Mouse (Mus musculus): ENCODE measurements around the gene Iqcf1. TPM values are rescaled to one million over a fixed set of nuclear protein-coding genes. Genes with fewer than 3 reads are reported as not detected.

The Iqcf1 gene
- polyA plus RNA-seq, 1 experiment from 2014 or later: not detected

DNA sequence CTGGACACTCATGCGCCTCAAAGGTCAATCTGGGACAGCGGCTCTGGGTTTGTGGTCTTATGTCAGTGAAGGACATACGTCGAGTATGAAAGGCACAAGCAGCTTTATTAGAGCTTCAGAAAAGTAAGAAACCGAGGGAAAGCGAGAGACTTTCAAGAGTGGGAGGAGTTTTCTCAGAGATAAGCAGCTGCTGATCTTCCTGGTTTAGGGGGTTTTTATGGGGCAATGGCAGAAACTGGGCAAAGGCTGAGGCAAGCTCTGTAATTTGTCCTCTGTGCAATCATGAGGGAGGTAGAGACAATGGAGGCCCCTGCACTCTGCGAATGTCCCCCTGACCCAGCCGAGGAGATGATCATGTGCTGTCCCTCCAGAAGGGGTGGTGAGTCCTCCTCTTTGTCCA is 20.1 kb downstream of the Iqcf1 start:
- no peaks in the 10 kb centered on the region for H3K9me3 ChIP-seq (ENCODE audit: control insufficient read depth, low read length)
- H3K4me2 ChIP-seq (replicated peaks): no peak overlapping the region
- no peak overlapping the region for H3K27ac ChIP-seq
- H3K27me3 ChIP-seq (ENCODE audit: control insufficient read depth, insufficient read depth, low read length): no peaks in the 10 kb centered on the region
- 88% methylated on average over 8 of the region's 8 CpGs for WGBS
- H3K4me1 ChIP-seq (replicated peaks; ENCODE audit: control insufficient read depth, insufficient read depth, low read length): no peaks in the 10 kb centered on the region
- ATAC-seq (ENCODE audit: low FRiP score): no peak
- no peak for DNase-seq (ENCODE audit: low spot score)
- no peak overlapping the region for H3K9ac ChIP-seq
- no peak overlapping the region for H3K4me3 ChIP-seq (replicated peaks; ENCODE audit: low read length)
- no peaks in the 10 kb centered on the region for H3K36me3 ChIP-seq (replicated peaks; ENCODE audit: control insufficient read depth, insufficient read depth)

DNA sequence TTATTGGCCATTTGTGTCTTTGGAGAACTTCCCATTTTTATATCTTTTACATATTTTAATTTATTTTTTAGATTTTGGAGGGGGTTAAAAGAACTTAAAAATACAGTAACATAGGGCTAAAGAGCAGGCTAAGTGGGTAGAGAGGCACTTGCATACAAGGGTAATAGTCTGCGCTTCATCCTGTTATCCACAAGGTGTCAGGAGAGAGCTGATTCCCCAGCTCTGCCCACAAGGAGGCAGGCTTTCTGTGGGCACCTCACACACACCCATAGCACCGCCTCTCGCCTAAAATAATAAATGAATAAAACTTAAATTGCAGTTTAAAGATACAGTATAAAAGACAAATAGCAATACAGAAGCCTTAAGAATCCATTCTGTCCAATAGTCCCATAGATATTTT is 32.1 kb downstream of the Iqcf1 start:
- no peaks in the 10 kb centered on the region for H3K4me1 ChIP-seq (replicated peaks; ENCODE audit: control insufficient read depth, insufficient read depth, low read length)
- no peak overlapping the region for H3K4me3 ChIP-seq (replicated peaks; ENCODE audit: low read length)
- no peaks in the 10 kb centered on the region for H3K9me3 ChIP-seq (ENCODE audit: control insufficient read depth, low read length)
- ATAC-seq (ENCODE audit: low FRiP score): no peak
- WGBS: 29% methylated on average over 3 of the region's 3 CpGs
- DNase-seq (ENCODE audit: low spot score): peak; percentile 48
- H3K4me2 ChIP-seq (replicated peaks): no peak overlapping the region
- H3K36me3 ChIP-seq (replicated peaks; ENCODE audit: control insufficient read depth, insufficient read depth): no peaks in the 10 kb centered on the region
- H3K27ac ChIP-seq: no peak overlapping the region
- no peaks in the 10 kb centered on the region for H3K27me3 ChIP-seq (ENCODE audit: control insufficient read depth, insufficient read depth, low read length)
- H3K9ac ChIP-seq: no peak overlapping the region

DNA sequence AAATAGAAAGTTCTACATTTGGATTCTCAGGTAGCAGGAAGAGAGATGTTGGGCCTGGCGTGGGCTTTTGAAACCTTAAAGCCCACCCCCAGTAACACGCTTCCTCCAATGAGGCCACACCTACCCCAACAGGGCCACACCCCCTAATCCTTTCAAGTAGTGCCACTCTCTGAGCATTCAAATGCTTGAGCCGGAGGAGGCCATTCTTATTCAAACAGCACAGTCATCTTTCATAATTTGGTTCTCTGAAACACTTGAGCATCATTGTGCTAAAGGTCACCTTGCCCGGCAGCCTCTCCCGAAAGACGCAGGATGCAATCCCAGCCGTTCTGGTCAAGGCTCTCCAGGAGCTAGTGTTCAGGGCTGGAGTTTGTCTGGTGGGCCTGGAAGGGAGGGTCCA is 34.5 kb downstream of the Iqcf1 start:
- WGBS: 91% methylated on average over 7 of the region's 7 CpGs

DNA sequence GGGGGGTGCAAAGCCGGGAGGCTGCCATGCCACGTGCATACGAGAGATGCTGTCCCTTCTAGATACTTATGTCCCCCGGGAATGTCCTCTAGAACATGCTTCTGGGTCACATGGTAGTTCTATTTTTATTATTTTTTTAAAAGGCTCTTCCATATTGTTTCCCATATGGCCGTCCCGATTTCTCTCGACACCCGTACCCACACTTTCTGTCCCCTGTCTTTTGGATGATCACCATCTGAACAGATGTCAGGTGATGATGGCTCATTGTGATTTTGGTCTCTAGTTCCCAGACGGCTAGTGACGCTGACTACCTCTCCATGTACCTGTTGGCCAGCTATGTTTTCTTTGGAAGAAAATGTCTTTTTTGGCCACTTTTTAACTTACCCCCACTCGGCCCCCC is 35.2 kb downstream of the Iqcf1 start:
- H3K27ac ChIP-seq: no peak overlapping the region
- H3K36me3 ChIP-seq (replicated peaks; ENCODE audit: control insufficient read depth, insufficient read depth): no peaks in the 10 kb centered on the region
- no peaks in the 10 kb centered on the region for H3K27me3 ChIP-seq (ENCODE audit: control insufficient read depth, insufficient read depth, low read length)
- DNase-seq (ENCODE audit: low spot score) (no peak), ATAC-seq (ENCODE audit: low FRiP score) (no peak)
- 92% methylated on average over 11 of the region's 11 CpGs for WGBS
- no peak overlapping the region for H3K4me2 ChIP-seq (replicated peaks)
- H3K4me3 ChIP-seq (replicated peaks; ENCODE audit: low read length): no peak overlapping the region
- no peak overlapping the region for H3K9ac ChIP-seq
- no peaks in the 10 kb centered on the region for H3K4me1 ChIP-seq (replicated peaks; ENCODE audit: control insufficient read depth, insufficient read depth, low read length)
- no peaks in the 10 kb centered on the region for H3K9me3 ChIP-seq (ENCODE audit: control insufficient read depth, low read length)

More for the DNA sequence above, 34.5 kb downstream of the Iqcf1 start:
- ATAC-seq (ENCODE audit: low FRiP score) (no peak), DNase-seq (ENCODE audit: low spot score) (no peak)
- Histone ChIP-seq H3K4me1 (replicated peaks; ENCODE audit: control insufficient read depth, insufficient read depth, low read length) (no peaks in the 10 kb centered on the region), H3K4me2 (replicated peaks) (no peak overlapping the region), H3K36me3 (replicated peaks; ENCODE audit: control insufficient read depth, insufficient read depth) (no peaks in the 10 kb centered on the region), H3K4me3 (replicated peaks; ENCODE audit: low read length) (no peak overlapping the region), H3K9ac (no peak overlapping the region), H3K9me3 (ENCODE audit: control insufficient read depth, low read length) (no peaks in the 10 kb centered on the region), H3K27me3 (ENCODE audit: control insufficient read depth, insufficient read depth, low read length) (no peaks in the 10 kb centered on the region), H3K27ac (no peak overlapping the region)

Other genes starting within 250 kb of the Iqcf1 start
- 6.3 and 7.3 TPM in 2 replicates for gene Poc1a, start 218.9 kb upstream of the Iqcf1 start, polyA plus RNA-seq (2014; fragmentation: Nextera tagmentation; extraction: Ambion mirVana)
- 17.9 and 19.3 TPM in 2 replicates for gene Dusp7, start 131.3 kb upstream of the Iqcf1 start, polyA plus RNA-seq (2014; fragmentation: Nextera tagmentation; extraction: Ambion mirVana)
- gene Rpl29, start 70.5 kb upstream of the Iqcf1 start, polyA plus RNA-seq (2014; fragmentation: Nextera tagmentation; extraction: Ambion mirVana): 650 and 781 TPM in 2 replicates
- 22.4 and 23.5 TPM in 2 replicates for gene Acy1, start 61.6 kb upstream of the Iqcf1 start, polyA plus RNA-seq (2014; fragmentation: Nextera tagmentation; extraction: Ambion mirVana)
- 7.9 and 8.2 TPM in 2 replicates for gene Abhd14b, start 52.5 kb upstream of the Iqcf1 start, polyA plus RNA-seq (2014; fragmentation: Nextera tagmentation; extraction: Ambion mirVana)
- 57.7 and 69.8 TPM in 2 replicates for gene Abhd14a, start 52.3 kb upstream of the Iqcf1 start, polyA plus RNA-seq (2014; fragmentation: Nextera tagmentation; extraction: Ambion mirVana)
- 183 and 186 TPM in 2 replicates for gene Pcbp4, start 46.7 kb upstream of the Iqcf1 start, polyA plus RNA-seq (2014; fragmentation: Nextera tagmentation; extraction: Ambion mirVana)
- gene Gpr62, start 34.0 kb upstream of the Iqcf1 start, polyA plus RNA-seq (2014; fragmentation: Nextera tagmentation; extraction: Ambion mirVana): 0.87 and 1.0 TPM in 2 replicates
- gene Rrp9, start 24.0 kb upstream of the Iqcf1 start, polyA plus RNA-seq (2014; fragmentation: Nextera tagmentation; extraction: Ambion mirVana): 34.5 and 35.7 TPM in 2 replicates
- gene Parp3, start 23.0 kb upstream of the Iqcf1 start, polyA plus RNA-seq (2014; fragmentation: Nextera tagmentation; extraction: Ambion mirVana): 0.52 and 0.91 TPM in 2 replicates
- not detected in 2 replicates for gene Iqcf5, start 14.6 kb downstream of the Iqcf1 start, polyA plus RNA-seq (2014; fragmentation: Nextera tagmentation; extraction: Ambion mirVana)
- gene Iqcf3, start 61.7 kb downstream of the Iqcf1 start, polyA plus RNA-seq (2014; fragmentation: Nextera tagmentation; extraction: Ambion mirVana): not detected in 2 replicates
- not detected in 2 replicates for gene Iqcf4, start 71.0 kb downstream of the Iqcf1 start, polyA plus RNA-seq (2014; fragmentation: Nextera tagmentation; extraction: Ambion mirVana)
- gene Iqcf6, start 126.6 kb downstream of the Iqcf1 start, polyA plus RNA-seq (2014; fragmentation: Nextera tagmentation; extraction: Ambion mirVana): not detected in 2 replicates
- gene Grm2, start 156.1 kb downstream of the Iqcf1 start, polyA plus RNA-seq (2014; fragmentation: Nextera tagmentation; extraction: Ambion mirVana): 8.3 and 9.0 TPM in 2 replicates
- 65.7 and 77.9 TPM in 2 replicates for gene Tex264, start 186.0 kb downstream of the Iqcf1 start, polyA plus RNA-seq (2014; fragmentation: Nextera tagmentation; extraction: Ambion mirVana)